Mouse (Mus musculus) brain, embryonic 14.5 days (tissue): ENCODE data around the gene Nmb. TPM values are rescaled to one million over a fixed set of nuclear protein-coding genes. Genes with fewer than 3 reads are reported as not detected.
A peak's percentile ranks its signal among the peaks of the same experiment; 100 is the strongest.

Experiments used
- DNase-seq: peaks from one replicate; pipeline ENCODE4 v3.0.0-alpha.2; 2011; ENCODE audit warnings: low read depth
- CTCF ChIP-seq: fragments of 200-500 bp; IDR thresholded peaks from 2 replicates; pipeline ENCODE4 v1.5.1; 2012; ENCODE audit warnings: inconsistent platforms, mild to moderate bottlenecking, moderate library complexity, borderline replicate concordance; ENCODE audit not compliant: insufficient read depth, insufficient read length; ENCODE audit errors: extremely low read depth
- POLR2A ChIP-seq: fragments of 200-500 bp; IDR thresholded peaks from 2 replicates; pipeline ENCODE4 v1.6.1; 2012; ENCODE audit warnings: mild to moderate bottlenecking, inconsistent platforms, borderline replicate concordance; ENCODE audit not compliant: poor library complexity, insufficient read depth, insufficient read length, severe bottlenecking; ENCODE audit errors: extremely low read depth
- polyA plus RNA-seq: library from polyadenylated mRNA; depleted of rRNA; stranded (reverse); fragments of >200 nt; gene quantifications from 2 replicates; pipeline ENCODE4 v1.2.3, GENCODE M21; 2012

Gene Nmb
- polyA plus RNA-seq, 1 experiment = 10.3 TPM

GRCm38 (mm10) chr7:80923165-80923564, 18.3 kb upstream of the Nmb start:
- no peak for TF ChIP-seq CTCF
- TF ChIP-seq POLR2A = no peak
- no peak for DNase-seq

GRCm38 (mm10) chr7:80919647-80920008, 14.8 kb upstream of the Nmb start:
- DNase-seq = no peak
- TF ChIP-seq POLR2A (no peak), CTCF (no peak)

GRCm38 (mm10) chr7:80918982-80919646, 14.2 kb upstream of the Nmb start:
- TF ChIP-seq CTCF = no peak
- TF ChIP-seq POLR2A = no peak

GRCm38 (mm10) chr7:80917916-80918465, 13.1 kb upstream of the Nmb start:
- DNase-seq = no peak
- TF ChIP-seq CTCF = no peak
- no peak for TF ChIP-seq POLR2A

More at GRCm38 (mm10) chr7:80918982-80919646, 14.2 kb upstream of the Nmb start:
- no peak for DNase-seq

- no peak for DNase-seq
- TF ChIP-seq POLR2A = no peak
- TF ChIP-seq CTCF = no peak
These were observed 7.6 kb upstream of the Nmb start for GRCm38 (mm10) chr7:80912496-80912895.

GRCm38 (mm10) chr7:80911053-80911452, 6.2 kb upstream of the Nmb start:
- no peak for DNase-seq
- no peak for TF ChIP-seq CTCF
- TF ChIP-seq POLR2A = no peak

- no peak for DNase-seq
- TF ChIP-seq POLR2A (no peak), CTCF (no peak)
These were observed 1.1 kb downstream of the Nmb start for GRCm38 (mm10) chr7:80903625-80904422.

GRCm38 (mm10) chr7:80901541-80902274, 3.2 kb downstream of the Nmb start:
- no peak for DNase-seq
- TF ChIP-seq POLR2A = no peak
- no peak for TF ChIP-seq CTCF

GRCm38 (mm10) chr7:80900944-80901501, 3.9 kb downstream of the Nmb start, which contains the start of gene Wdr73:
TSS of gene Wdr73 (minus strand) at chr7:80901269.
- peak; percentile 79; the same call in 1 of the 2 replicates for TF ChIP-seq POLR2A
- no peak for TF ChIP-seq CTCF

GRCm38 (mm10) chr7:80897721-80898120, 7.2 kb downstream of the Nmb start:
- TF ChIP-seq POLR2A = no peak
- no peak for TF ChIP-seq CTCF
- no peak for DNase-seq

More at GRCm38 (mm10) chr7:80900944-80901501, 3.9 kb downstream of the Nmb start, which contains the start of gene Wdr73:
- peak; percentile 98 for DNase-seq

GRCm38 (mm10) chr7:80897134-80897533, 7.7 kb downstream of the Nmb start:
- no peak for DNase-seq
- no peak for TF ChIP-seq POLR2A
- TF ChIP-seq CTCF = no peak

- no peak for TF ChIP-seq CTCF
- TF ChIP-seq POLR2A = no peak
- DNase-seq = no peak
These were observed 9.9 kb downstream of the Nmb start for GRCm38 (mm10) chr7:80894815-80895519.
